Mouse (Mus musculus) natural killer cell, adult 2 months (primary cell): ENCODE results near the gene Bmi1.

Source experiments
- DNase-seq, 2 experiments: peaks; one replicate each; pipeline ENCODE4 v3.0.0; 2022; ENCODE audit warnings: low spot score in 2 of 2

Bmi1 gene

GRCm38 (mm10) chr2:18722208-18722830, 45.5 kb downstream of the Bmi1 start:
- DNase-seq, result no peak

DNA sequence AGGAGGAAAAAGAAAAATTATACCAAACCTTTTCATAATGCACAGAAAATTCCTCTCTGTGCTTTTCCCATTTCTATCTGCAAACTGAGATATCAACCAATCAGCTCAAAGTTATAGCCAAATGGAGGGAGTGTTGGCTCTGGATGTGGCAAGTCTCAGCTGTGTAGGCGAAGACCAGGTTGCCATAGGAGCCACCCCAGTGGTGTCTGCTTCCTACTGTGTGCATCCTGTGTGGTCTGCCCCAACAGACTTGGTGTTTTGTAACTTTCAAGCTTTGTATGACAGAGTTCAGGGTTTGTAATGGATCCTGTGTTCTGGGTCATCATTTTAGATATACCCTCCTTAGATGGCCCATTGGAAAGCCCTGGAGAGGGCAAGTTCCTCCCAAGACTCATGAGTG, 47.6 kb downstream of the Bmi1 start:
- no peak for DNase-seq

DNA sequence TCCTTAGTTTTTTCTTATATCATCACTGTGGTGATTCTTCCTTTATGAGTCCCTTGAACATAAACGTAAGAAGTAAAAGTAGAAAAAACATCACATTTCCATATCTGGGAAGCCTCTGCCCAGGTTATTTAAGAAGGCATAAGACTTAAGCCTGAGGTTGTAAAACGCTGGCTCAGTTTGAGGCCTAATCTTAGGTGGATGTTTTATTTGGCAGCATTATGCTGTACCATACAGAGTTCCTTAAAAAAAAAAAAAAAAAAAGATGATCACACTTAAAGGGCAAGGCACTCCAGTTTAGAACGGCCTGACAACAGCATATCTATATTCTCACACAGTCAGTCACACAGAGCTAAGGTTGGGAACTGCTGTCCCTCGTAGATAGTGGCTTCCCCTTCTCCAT, 49.1 kb downstream of the Bmi1 start:
- DNase-seq, result no peak

- no peak for DNase-seq
Observed at GRCm38 (mm10) chr2:18731718-18732117, 54.9 kb downstream of the Bmi1 start.

GRCm38 (mm10) chr2:18734394-18735127, 57.7 kb downstream of the Bmi1 start:
- DNase-seq, result no peak
